Mouse (Mus musculus): ENCODE results near the gene Tifa. TPM values are rescaled to one million over a fixed set of nuclear protein-coding genes. Genes with fewer than 3 reads are reported as not detected.

The Tifa gene
- total RNA-seq (2021) = 1 to 10 TPM; 1.6 to 2.3 TPM
- polyA plus RNA-seq (2012; rRNA removed) = 1.3 and 2.0 TPM in 2 replicates
- long read RNA-seq, partial matches to known transcripts = 0 of 3 reads
- long read RNA-seq, other reads (novel, unspliced or antisense) = 0 of 3 reads

GRCm38 (mm10) chr3:127789500-127790191 lies at the start of gene Tifa:
TSS of gene Tifa (plus strand) at chr3:127789805.
- Histone ChIP-seq H3K9ac (ENCODE audit: low read depth, low read length) (peak within 1 kb of the TSS; percentile 63), H3K4me3 (peak within 1 kb of the TSS; percentile 55), H3K36me3 (ENCODE audit: control insufficient read depth, insufficient read depth, low read length) (no peaks in the 10 kb centered on the region), H3K27me3 (ENCODE audit: control insufficient read depth, insufficient read depth, low read length) (no peaks in the 10 kb centered on the region), H3K27ac (peak within 1 kb of the TSS; percentile 73), H3K79me2 (replicated peaks; ENCODE audit: control insufficient read depth, insufficient read depth, low read length) (no peaks in the 10 kb centered on the region), H3K4me1 (ENCODE audit: control insufficient read depth, insufficient read depth, low read length) (peaks cover 4% of the 10 kb centered on the region)
- intact Hi-C loops (cut with DNase I) = loop anchor here (2.0 kb wide), 1 partner anchor 47 kb away; the partner anchor contains the start of gene Ap1ar
- peak; percentile 34 for TF ChIP-seq CTCF (IDR thresholded peaks at IDR 0.05)
- no peak for TF ChIP-seq EP300 (IDR thresholded peaks at IDR 0.05; ENCODE audit: insufficient read depth, low read depth, low read length)
- WGBS = 1% methylated on average over 44 of the region's 44 CpGs
- peak; percentile 82 to 85 for DNase-seq

- no peaks in the 10 kb centered on the region for H3K79me2 ChIP-seq (replicated peaks; ENCODE audit: control insufficient read depth, insufficient read depth, low read length)
- H3K4me3 ChIP-seq = no peak overlapping the region
- H3K27ac ChIP-seq = no peak overlapping the region
- no peak for DNase-seq
- H3K9ac ChIP-seq (ENCODE audit: low read depth, low read length) = no peak overlapping the region
- intact Hi-C loops (cut with DNase I) = no loop called here
- no peaks in the 10 kb centered on the region for H3K4me1 ChIP-seq (ENCODE audit: control insufficient read depth, insufficient read depth, low read length)
- H3K36me3 ChIP-seq (ENCODE audit: control insufficient read depth, insufficient read depth, low read length) = no peaks in the 10 kb centered on the region
- 98% methylated on average over 3 of the region's 3 CpGs for WGBS
- TF ChIP-seq POLR2A (IDR thresholded peaks at IDR 0.05; ENCODE audit: insufficient read depth, low read depth, low read length) (no peak), CTCF (IDR thresholded peaks at IDR 0.05) (peak; percentile 42), EP300 (IDR thresholded peaks at IDR 0.05; ENCODE audit: insufficient read depth, low read depth, low read length) (no peak)
- no peaks in the 10 kb centered on the region for H3K27me3 ChIP-seq (ENCODE audit: control insufficient read depth, insufficient read depth, low read length)
These were observed 48.1 kb upstream of the Tifa start for GRCm38 (mm10) chr3:127741473-127741872.

GRCm38 (mm10) chr3:127743614-127744365 lies 45.8 kb upstream of the Tifa start:
- Histone ChIP-seq H3K27ac (no peak overlapping the region), H3K4me3 (no peak overlapping the region), H3K9ac (ENCODE audit: low read depth, low read length) (no peak overlapping the region), H3K27me3 (ENCODE audit: control insufficient read depth, insufficient read depth, low read length) (no peaks in the 10 kb centered on the region), H3K36me3 (ENCODE audit: control insufficient read depth, insufficient read depth, low read length) (no peaks in the 10 kb centered on the region), H3K79me2 (replicated peaks; ENCODE audit: control insufficient read depth, insufficient read depth, low read length) (no peaks in the 10 kb centered on the region), H3K4me1 (ENCODE audit: control insufficient read depth, insufficient read depth, low read length) (no peaks in the 10 kb centered on the region)
- TF ChIP-seq CTCF (IDR thresholded peaks at IDR 0.05) = no peak
- TF ChIP-seq POLR2A (IDR thresholded peaks at IDR 0.05; ENCODE audit: insufficient read depth, low read depth, low read length) = no peak
- no peak for TF ChIP-seq EP300 (IDR thresholded peaks at IDR 0.05; ENCODE audit: insufficient read depth, low read depth, low read length)
- DNase-seq = no peak
- intact Hi-C loops (cut with DNase I) = no loop called here
- WGBS = 78% methylated on average over 14 of the region's 14 CpGs

- H3K79me2 ChIP-seq (replicated peaks; ENCODE audit: control insufficient read depth, insufficient read depth, low read length) = no peaks in the 10 kb centered on the region
- no peaks in the 10 kb centered on the region for H3K4me1 ChIP-seq (ENCODE audit: control insufficient read depth, insufficient read depth, low read length)
- H3K27ac ChIP-seq = no peak overlapping the region
- no peak for DNase-seq
- intact Hi-C loops (cut with DNase I) = no loop called here
- 56% methylated on average over 6 of the region's 6 CpGs for WGBS
- 0 out of 2 replicates have a peak, but pooled peaks cover 1% of the 10 kb centered on the region for H3K27me3 ChIP-seq (ENCODE audit: control insufficient read depth, insufficient read depth, low read length)
- TF ChIP-seq EP300 (IDR thresholded peaks at IDR 0.05; ENCODE audit: insufficient read depth, low read depth, low read length) = no peak
- TF ChIP-seq POLR2A (IDR thresholded peaks at IDR 0.05; ENCODE audit: insufficient read depth, low read depth, low read length) = no peak
- TF ChIP-seq CTCF (IDR thresholded peaks at IDR 0.05) = no peak
- H3K36me3 ChIP-seq (ENCODE audit: control insufficient read depth, insufficient read depth, low read length) = no peaks in the 10 kb centered on the region
- H3K4me3 ChIP-seq = no peak overlapping the region
- no peak overlapping the region for H3K9ac ChIP-seq (ENCODE audit: low read depth, low read length)
These were observed 44.1 kb upstream of the Tifa start for GRCm38 (mm10) chr3:127745504-127745903.

- intact Hi-C loops (cut with DNase I) = no loop called here
- Histone ChIP-seq H3K27me3 (ENCODE audit: control insufficient read depth, insufficient read depth, low read length) (0 out of 2 replicates have a peak, but pooled peaks cover 1% of the 10 kb centered on the region), H3K27ac (no peak overlapping the region), H3K79me2 (replicated peaks; ENCODE audit: control insufficient read depth, insufficient read depth, low read length) (no peaks in the 10 kb centered on the region), H3K9ac (ENCODE audit: low read depth, low read length) (no peak overlapping the region), H3K4me1 (ENCODE audit: control insufficient read depth, insufficient read depth, low read length) (no peaks in the 10 kb centered on the region), H3K36me3 (ENCODE audit: control insufficient read depth, insufficient read depth, low read length) (no peaks in the 10 kb centered on the region), H3K4me3 (no peak overlapping the region)
- DNase-seq = no peak
- WGBS = 45% methylated on average over 16 of the region's 16 CpGs
- TF ChIP-seq EP300 (IDR thresholded peaks at IDR 0.05; ENCODE audit: insufficient read depth, low read depth, low read length) = no peak
- no peak for TF ChIP-seq CTCF (IDR thresholded peaks at IDR 0.05)
- no peak for TF ChIP-seq POLR2A (IDR thresholded peaks at IDR 0.05; ENCODE audit: insufficient read depth, low read depth, low read length)
These were observed 43.5 kb upstream of the Tifa start for GRCm38 (mm10) chr3:127745911-127746640.

All from heart, adult 2 months (tissue).